Mouse (Mus musculus) embryonic facial prominence, embryonic 15.5 days (tissue): ENCODE measurements around the gene Gucy1b1. TPM values are rescaled to one million over a fixed set of nuclear protein-coding genes. Genes with fewer than 3 reads are reported as not detected.

Source experiments
- ATAC-seq: fragments of 200-750 bp; cut with Nextera tagmentation; 2 replicates; pipeline ENCODE4 v1.8.0; 2017; ENCODE audit warnings: low read depth, moderate TSS enrichment; ENCODE audit not compliant: insufficient number of reproducible peaks, low FRiP score, low TSS enrichment
- H3K27ac ChIP-seq: fragments of 300-500 bp; sonication (generic); replicated peaks from 2 replicates; pipeline ENCODE4 v1.5.1; 2015; ENCODE audit warnings: mild to moderate bottlenecking, inconsistent platforms
- H3K27me3 ChIP-seq: fragments of 300-500 bp; sonication (generic); 2 replicates; pipeline ENCODE4 v1.6.1; 2015; ENCODE audit warnings: inconsistent platforms
- H3K36me3 ChIP-seq: fragments of 300-500 bp; sonication (generic); 2 replicates; pipeline ENCODE4 v1.6.1; 2015; ENCODE audit warnings: mild to moderate bottlenecking, inconsistent platforms
- H3K4me1 ChIP-seq: fragments of 300-500 bp; sonication (generic); 2 replicates; pipeline ENCODE4 v1.6.1; 2015; ENCODE audit warnings: inconsistent platforms
- H3K4me2 ChIP-seq: fragments of 300-500 bp; sonication (generic); replicated peaks from 2 replicates; pipeline ENCODE4 v1.6.1; 2015; ENCODE audit warnings: mild to moderate bottlenecking, inconsistent platforms
- H3K4me3 ChIP-seq: fragments of 300-500 bp; sonication (generic); replicated peaks from 2 replicates; pipeline ENCODE4 v1.5.1; 2015; ENCODE audit warnings: mild to moderate bottlenecking, inconsistent platforms
- H3K9ac ChIP-seq: fragments of 300-500 bp; sonication (generic); 2 replicates; pipeline ENCODE4 v1.6.1; 2015; ENCODE audit warnings: inconsistent platforms
- H3K9me3 ChIP-seq: fragments of 300-500 bp; sonication (generic); replicated peaks from 2 replicates; pipeline ENCODE4 v1.6.1; 2016; ENCODE audit warnings: inconsistent platforms
- WGBS: fragments of 180-500 bp; shearing (Covaris S2); methylation state at CpG from one replicate; pipeline ENCODE4 v1.1.7; 2015; 5-methylcytosine and 5-hydroxymethylcytosine counted together
- microRNA-seq: library from miRNA; unstranded; fragments of <30 nt; microRNA quantifications from one replicate; pipeline ENCODE4, GENCODE M21; 2016; ENCODE audit warnings: borderline number of aligned reads
- polyA plus RNA-seq: library from polyadenylated mRNA; unstranded; fragments of >200 nt; fragmentation: Nextera tagmentation; extraction: Ambion mirVana; gene quantifications from 2 replicates; pipeline ENCODE4 v1.2.1, GENCODE M21; 2015

Gene Gucy1b1
- polyA plus RNA-seq, 1 experiment from 2014 or later: 14.0 TPM

DNA sequence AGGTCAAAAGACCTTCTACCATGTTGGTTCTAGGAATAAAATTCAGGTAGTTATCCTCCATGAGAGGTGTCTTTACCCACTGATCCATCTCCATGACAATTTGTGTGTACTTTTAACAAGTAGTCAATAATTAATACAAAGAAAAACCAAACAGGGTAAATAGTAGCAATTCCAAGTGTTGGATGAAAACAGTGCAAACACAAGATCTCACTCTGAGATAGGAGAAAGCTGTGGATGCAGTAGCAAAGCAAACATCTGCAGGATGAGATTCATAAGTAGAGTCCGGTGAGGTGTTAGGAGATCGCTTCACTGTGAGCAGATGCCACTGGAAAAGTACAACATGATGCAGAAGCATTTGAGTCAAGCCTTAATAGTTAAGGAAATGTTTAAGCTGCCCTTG is 88.4 kb downstream of the Gucy1b1 start:
- Histone ChIP-seq H3K4me1 (no peaks in the 10 kb centered on the region), H3K9ac (no peak overlapping the region), H3K4me2 (no peak overlapping the region), H3K9me3 (no peaks in the 10 kb centered on the region), H3K36me3 (no peaks in the 10 kb centered on the region), H3K27ac (no peak overlapping the region), H3K4me3 (no peak overlapping the region), H3K27me3 (no peaks in the 10 kb centered on the region)
- ATAC-seq: no peak
- WGBS: 98% methylated on average over 2 of the region's 2 CpGs

DNA sequence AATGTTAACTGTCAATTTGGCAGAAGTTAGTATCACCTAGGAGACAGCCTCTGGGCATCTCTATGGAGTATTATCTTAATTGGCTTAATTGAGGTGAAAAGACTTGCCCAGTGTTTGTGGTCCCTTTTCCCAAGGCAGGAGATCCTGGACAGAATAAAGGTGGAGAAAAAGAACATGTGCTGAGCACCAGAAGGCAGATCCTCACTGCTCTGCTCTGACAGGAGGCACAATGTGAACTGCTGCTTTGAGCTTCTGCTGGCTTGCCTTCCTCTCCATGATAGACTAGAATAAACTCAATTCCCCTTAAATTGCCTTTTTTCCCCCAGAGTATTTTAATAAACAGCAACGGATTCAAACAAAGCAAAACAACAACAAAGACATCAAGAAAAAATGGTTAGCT is 89.4 kb downstream of the Gucy1b1 start:
- no peak overlapping the region for H3K4me3 ChIP-seq
- no peaks in the 10 kb centered on the region for H3K36me3 ChIP-seq
- H3K27me3 ChIP-seq: no peaks in the 10 kb centered on the region
- ATAC-seq: no peak
- no peak overlapping the region for H3K4me2 ChIP-seq
- H3K9me3 ChIP-seq: no peaks in the 10 kb centered on the region
- H3K4me1 ChIP-seq: no peaks in the 10 kb centered on the region
- 50% methylated on average over 1 of the region's 1 CpGs for WGBS
- H3K27ac ChIP-seq: no peak overlapping the region
- H3K9ac ChIP-seq: no peak overlapping the region

DNA sequence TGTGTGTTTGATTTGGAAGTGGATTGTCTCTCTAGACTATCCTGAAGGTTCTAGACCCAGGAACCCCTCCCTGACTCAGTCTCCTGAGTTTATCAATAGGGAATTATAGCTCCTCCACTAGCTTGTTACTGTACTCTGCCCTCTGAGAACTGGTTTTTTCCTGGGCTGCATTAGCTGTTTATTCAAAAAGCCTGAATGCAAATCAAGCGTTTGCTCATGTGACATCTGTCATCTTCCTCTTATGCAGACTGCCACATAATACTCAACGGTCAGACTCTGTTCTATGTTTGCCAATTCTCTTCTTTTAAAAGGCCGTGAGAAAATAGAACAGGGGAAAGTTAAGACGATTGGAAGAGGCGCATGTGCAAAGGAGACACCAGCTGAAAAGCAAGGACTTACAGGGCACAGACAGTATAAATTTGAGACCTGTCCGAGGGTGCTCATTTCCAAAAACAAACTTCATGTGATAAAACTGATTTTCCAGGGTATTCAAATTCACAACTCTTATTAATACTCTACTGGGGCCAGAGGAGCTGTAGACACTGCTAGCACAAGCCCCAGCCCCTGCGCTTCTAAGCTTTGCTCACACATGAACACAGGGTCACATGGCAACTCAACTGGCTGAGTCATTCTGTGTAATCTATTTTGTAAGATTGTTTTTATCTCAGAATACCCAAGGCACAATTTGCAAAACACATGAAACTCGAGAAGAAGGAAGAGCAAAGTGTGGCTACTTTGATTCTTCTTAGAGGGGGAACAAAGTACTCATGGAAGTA is 91.2 kb downstream of the Gucy1b1 start:
- WGBS: 72% methylated on average over 8 of the region's 8 CpGs
- no peak overlapping the region for H3K4me2 ChIP-seq

More for the DNA sequence above, 91.2 kb downstream of the Gucy1b1 start:
- H3K4me3 ChIP-seq: no peak overlapping the region
- no peak for ATAC-seq
- no peaks in the 10 kb centered on the region for H3K36me3 ChIP-seq
- H3K9me3 ChIP-seq: no peaks in the 10 kb centered on the region
- H3K4me1 ChIP-seq: no peaks in the 10 kb centered on the region
- H3K27ac ChIP-seq: no peak overlapping the region
- no peak overlapping the region for H3K9ac ChIP-seq
- H3K27me3 ChIP-seq: no peaks in the 10 kb centered on the region

Small RNAs within 50 kb of the gene (microRNA-seq; reads per million reads assigned to microRNA genes)
- not detected for gene Mir7010

Other genes starting within 250 kb of the Gucy1b1 start
- 13.2 and 13.3 TPM in 2 replicates for gene Ctso, start 142.1 kb downstream of the Gucy1b1 start, polyA plus RNA-seq
- gene Tdo2, start 98.5 kb downstream of the Gucy1b1 start, polyA plus RNA-seq: 0.04 and 0.07 TPM in 2 replicates
- gene Asic5, start 92.4 kb downstream of the Gucy1b1 start, polyA plus RNA-seq: not detected in 2 replicates
- gene Gucy1a1, start 71.1 kb upstream of the Gucy1b1 start, polyA plus RNA-seq: 11.7 and 11.9 TPM in 2 replicates